Mouse (Mus musculus) left cerebral cortex, postnatal 14 days (tissue): Measurements from ENCODE around the gene Cfi. TPM values are rescaled to one million over a fixed set of nuclear protein-coding genes. Genes with fewer than 3 reads are reported as not detected.

Experiments used
- DNase-seq, 2 experiments: peaks; one replicate each; pipeline ENCODE4 v3.0.0; 2021 to 2022; ENCODE audit warnings: low spot score in 2 of 2, mixed read lengths in 1 of 2
- intact Hi-C: fragments of 180-260 bp; cut with DNase I; formaldehyde crosslinking; loops from one replicate; pipeline ENCODE4 v1.15.1; 2025
- total RNA-seq, 2 experiments: library from RNA; stranded (reverse); gene quantifications; 2 replicates each; pipeline ENCODE4 v1.2.3; 2021

Cfi gene
- total RNA-seq, 2 experiments from 2014 or later: not detected

DNA sequence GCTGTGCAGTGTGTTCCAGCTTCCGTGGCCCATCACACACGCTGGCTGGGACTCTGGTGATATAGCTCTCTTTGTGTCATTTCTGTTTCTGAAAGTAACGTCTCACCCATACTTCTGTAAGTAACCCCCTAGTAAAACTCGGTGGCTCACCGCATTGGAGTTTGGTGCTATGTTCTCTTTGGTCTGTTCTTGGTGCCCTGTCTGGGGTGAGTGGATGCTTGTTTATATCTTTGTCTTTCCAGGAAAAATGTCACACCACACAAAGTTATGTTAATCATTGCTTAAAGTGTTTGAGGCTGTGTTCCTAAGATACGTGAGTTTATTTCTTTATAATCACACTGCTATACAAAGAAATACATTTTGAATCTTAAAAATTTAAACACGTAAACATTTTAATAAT, 11.2 kb downstream of the Cfi start:
- no peak for DNase-seq
- intact Hi-C loops: no loop called here

DNA sequence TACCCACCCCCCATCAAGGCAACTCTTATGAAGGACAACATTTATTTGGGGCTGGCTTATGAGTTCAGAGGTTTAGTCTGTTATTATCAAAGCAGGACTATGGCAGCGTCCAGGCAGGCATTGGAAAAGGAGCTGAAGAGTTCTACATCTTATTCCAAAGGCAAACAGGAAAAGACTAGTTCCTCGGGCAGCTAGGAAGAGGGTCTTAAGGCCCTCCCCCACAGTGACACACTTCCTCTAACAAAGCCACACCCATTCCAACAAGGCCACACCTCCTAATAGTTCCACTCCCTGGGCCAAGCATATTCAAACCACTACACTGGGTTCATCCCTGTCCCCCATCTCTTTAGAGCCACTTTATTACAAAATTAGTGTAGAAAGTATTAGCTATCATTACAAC, 26.9 kb downstream of the Cfi start:
- DNase-seq: no peak
- intact Hi-C loops: no loop called here

DNA sequence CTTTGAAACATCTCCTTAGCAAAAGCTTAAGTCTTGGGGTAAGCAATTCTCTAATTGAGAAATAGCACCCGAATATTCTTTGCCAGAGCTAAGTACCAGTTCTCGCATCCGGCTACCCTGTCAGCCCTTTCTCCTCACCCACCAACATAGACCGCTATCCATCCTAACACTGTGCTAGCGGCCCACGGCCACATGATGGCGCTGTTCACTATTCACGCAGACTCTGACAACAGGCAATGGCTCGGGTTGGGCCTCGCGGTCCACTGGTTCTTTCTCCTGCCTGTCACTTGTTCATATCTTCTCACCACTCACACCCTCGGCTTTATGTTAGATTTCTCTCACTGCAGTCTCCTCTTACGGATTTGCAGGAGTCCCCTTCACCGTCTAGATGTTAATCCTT, 28.0 kb downstream of the Cfi start:
- DNase-seq: peak; percentile 29
- intact Hi-C loops: no loop called here

DNA sequence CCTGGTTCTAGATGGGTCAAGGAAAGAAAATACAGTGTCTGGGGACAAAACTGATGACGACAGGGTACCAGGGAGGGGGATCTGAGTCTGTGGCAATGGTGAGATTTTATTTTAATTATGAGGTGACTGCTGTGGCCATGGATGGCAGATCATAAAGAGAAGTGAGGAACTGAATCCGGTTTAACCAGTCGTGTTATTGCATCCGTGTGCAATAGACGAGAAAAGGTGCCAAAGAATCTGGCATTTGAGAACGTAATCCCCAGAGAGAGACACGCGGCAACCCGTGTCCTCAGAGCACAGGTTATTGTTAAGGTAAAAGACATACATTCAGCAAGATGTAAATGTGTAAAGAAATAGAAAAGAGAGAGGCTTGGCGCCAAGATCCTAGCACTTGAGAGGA, 41.6 kb downstream of the Cfi start:
- intact Hi-C loops: no loop called here

DNA sequence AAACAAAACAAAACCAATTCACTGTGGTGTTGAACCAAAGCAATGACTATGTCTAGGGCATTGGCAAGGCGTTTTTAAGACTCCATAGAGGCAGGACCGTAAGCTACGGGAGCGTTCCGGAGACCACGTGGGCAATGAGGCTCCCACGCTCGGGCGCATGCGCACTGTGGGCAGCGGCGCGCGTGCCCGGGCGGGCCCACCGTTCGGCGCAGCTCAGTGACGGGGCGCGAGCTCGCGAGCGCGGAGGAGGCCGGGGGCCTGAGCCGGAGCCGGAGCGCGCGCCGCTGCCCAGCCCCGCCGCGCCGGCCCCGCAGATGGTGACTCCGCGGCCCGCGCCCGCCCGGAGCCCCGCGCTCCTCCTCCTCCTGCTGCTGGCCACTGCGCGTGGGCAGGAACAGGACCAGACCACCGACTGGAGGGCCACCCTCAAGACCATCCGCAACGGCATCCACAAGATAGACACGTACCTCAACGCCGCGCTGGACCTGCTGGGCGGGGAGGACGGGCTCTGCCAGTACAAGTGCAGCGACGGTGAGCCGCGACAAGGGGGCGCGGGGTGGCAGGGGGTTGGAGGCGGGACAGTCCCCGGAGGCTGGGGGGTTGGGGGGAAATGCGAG, 42.8 kb downstream of the Cfi start, which contains the start of gene Pla2g12a:
Pla2g12a (plus strand) TSS at position 202 of the 617 bp plus-strand sequence.
- intact Hi-C loops: loop anchor here (2.0 kb wide), 1 partner anchor 48 kb away; the partner anchor contains the start of gene Gar1
- peak; percentile 93 to 95 for DNase-seq

More for the DNA sequence above, 41.6 kb downstream of the Cfi start:
- no peak for DNase-seq

DNA sequence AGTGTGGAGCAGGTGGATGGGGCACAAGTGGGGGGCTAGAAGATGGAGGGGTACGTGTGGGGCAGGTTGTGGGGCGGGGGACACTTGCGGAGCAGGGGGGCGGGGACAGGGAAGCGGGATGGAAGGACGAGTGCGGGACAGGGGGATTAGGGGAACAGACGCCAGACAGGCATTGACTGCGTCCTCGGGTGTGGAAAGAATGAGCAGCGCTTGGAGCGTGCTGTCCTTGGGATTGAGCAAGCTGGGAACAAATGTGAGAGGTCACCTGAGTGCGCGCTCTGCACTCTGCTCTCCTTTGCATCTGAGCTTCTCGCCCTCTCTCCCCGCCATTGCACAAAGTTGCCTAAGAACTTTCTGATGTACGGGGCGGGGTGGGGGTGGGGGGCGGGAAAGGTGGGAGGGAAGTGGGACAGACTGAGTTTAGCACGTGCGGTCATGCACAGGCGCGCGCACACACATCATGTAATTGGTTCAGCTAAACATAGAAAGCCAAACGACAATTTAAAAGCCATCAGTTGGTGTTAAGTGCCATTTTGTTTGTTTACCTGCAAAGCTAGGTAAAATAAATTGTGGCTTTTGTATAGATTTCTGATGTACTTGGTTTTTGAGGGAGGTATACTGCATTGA, 43.6 kb downstream of the Cfi start:
- intact Hi-C loops: loop anchor here (2.0 kb wide), 1 partner anchor 48 kb away; the partner anchor contains the start of gene Gar1
- DNase-seq: no peak

DNA sequence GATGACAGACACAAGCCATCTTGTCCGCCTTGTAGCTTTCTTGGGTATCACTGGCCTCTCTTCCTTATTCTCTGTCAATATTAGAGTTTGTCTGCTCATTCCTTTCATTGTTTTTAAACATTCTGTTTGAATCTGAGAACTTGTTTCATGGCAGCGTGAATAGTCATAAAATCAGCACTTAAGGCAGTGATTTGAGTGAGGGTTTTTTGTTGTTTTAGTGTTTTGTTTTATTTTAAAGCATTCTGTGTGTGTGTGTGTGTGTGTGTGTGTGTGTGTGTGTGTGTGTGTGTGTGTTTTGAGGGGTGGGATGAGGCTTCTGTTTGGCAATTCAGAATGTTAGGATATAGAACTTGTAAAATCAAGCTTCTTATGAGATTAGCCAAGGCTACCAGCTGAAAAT, 44.2 kb downstream of the Cfi start:
- intact Hi-C loops: loop anchor here (2.0 kb wide), 1 partner anchor 49 kb away; the partner anchor contains the start of gene Gar1
- DNase-seq: no peak

DNA sequence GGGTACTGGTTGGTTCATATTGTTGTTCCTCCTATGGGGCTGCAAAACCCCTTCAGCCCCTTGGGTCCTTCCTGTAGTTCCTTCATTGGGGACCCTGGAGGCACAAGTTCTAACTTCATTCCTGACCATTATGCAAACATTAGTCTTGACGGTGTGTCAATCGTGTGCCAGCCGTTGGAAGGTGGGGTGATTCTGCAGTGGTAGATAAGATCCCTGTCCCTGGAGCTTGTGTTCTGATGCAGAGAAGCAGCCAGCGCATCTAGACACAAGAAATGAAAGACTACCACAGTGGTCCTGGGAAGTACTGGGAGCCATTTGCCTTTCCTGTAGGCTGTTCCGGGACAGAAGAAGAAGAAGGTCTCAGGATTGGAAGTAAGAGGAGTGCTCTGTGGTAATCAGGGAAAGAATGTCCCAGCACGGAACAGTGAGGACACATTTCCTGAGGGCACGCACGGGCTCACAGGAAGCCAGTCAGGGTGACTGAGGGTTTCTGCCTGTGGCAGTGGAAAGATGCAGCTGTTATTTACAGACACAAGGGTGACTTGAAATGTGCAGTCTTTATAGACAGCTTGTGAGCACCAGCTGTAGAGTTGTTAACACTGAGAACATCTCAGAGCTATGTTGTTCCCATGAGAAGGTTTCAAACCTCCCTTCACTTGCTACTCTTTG, 45.4 kb downstream of the Cfi start:
- no peak for DNase-seq
- intact Hi-C loops: no loop called here

DNA sequence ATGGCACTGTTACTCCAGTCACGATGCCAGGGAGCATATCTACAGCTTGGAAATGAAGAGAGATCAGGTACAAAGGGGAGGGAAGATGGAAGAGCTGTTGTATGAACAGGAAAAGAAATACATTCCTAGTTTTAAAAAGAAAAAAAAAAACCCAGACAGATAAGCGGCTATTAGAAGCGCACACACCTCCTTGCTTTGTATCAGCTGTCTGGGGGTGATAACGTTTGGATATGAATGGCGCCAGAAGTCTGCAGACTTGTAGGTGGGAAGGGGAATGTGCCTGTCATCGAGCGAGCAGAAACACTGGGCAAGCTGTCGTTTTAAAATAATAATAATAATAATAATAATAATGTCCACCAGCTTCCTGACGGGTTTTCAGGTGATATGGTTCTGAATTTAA, 49.9 kb downstream of the Cfi start:
- DNase-seq: no peak
- intact Hi-C loops: no loop called here

DNA sequence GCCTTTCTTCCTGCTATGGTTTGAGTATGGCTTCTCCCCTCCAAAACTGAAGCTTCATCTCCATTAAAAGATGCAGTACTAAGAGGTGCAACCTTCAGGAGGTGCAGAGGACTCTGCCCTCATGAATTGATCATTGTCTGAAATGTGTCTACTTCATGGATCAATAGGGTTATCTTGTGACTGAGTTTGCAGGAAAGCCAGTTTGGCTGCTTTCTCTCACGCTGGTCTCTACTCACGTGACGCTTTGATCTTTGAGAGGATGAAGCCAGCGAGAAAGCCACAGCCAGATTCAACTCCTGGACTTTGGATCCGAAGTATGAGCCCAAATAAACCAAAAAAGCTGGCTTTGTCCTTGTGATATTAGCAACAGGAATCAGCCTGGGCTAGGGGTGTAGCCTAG, 50.7 kb downstream of the Cfi start:
- DNase-seq: no peak
- intact Hi-C loops: no loop called here

DNA sequence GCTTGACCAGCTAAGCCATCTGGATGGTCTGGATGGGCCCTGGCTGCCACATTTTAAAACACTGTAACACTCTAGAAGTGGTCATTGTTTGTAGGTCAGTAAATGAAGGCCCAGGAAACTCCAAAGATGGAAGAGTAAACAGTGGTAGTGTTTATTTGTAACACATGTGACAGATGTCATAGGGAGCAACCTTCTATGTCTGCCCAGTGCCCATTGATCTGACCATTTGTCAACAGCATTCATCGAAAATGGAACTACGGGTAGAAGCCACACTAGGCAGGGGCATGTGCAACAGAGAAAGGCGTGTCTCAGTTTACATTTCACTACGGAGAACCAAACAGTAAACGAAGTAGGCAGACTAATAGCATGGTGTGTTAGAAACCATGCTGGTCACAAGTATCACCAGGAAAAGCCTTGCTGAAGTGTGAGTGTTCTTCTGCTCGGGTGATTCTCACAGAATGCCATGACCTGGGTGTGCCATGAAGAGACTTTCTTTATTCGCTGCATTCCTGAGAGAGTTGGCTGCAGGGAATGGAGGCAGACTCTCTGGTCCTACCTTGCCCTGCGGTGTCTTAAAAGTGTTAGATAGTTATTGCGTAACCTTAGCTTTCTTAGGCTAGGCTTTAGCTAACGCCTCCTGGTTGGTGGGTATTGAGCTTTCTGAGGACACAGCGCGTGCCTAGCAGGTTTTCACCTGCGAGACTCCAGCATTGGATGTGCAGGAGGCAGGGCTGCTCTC, 52.3 kb downstream of the Cfi start:
- intact Hi-C loops: no loop called here
- DNase-seq: no peak

DNA sequence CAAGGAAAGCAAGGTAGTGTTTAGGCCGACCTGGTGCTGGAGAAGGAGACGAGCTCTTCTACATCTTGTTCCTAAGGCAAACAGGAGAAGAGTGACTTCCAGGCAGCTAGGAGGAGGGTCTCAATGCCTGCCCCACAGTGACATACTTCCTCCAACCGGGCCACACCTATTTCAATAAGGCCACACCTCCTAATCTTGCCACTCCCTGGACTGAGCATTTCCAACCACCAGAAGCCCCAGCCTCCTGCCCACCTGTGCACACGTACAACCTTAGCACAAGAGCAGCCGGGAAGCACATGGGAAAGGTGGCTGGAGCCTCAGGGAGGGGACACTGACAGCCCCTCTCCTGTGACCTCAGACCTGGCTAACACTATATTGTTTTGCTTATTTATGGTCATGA, 56.3 kb downstream of the Cfi start:
- intact Hi-C loops: no loop called here
- DNase-seq: no peak

DNA sequence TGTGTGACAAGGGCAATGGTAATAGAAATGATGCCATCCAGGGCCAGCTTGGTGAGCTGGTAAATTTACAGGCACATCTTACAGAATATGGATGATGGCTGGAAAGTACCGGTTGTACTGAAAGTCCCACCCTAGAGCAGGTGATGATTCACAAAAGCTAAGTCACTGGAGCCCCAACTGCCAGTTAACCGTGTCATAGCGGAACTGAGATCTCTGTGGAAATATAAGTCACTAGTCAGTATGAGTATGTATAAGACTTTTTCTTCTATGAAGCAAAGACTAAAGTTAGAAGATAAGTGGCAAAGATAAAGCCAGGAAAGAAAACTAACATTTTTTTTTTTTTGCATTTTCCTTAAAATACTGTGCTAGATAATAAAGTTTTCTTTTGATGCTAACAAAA, 57.5 kb downstream of the Cfi start:
- intact Hi-C loops: no loop called here
- DNase-seq: no peak

DNA sequence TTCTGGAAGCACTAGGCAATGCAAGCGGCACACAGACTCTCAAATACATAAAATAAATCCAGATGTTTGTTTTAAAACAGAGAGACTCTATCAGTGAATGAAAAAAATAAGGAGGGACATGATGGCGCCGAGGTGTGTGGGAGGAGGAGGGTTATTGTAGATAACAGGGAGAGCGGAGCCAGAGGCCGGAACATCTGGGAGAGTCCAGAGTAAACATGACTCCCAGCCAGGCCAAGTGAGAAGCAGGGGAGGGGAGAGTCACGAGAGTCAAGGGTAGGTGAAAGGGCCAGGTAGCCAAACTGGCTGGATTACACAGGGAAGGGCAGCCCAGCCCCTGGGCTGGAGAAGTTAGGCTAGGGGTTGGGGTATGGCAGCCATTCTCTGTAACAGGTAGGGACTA, 60.9 kb downstream of the Cfi start:
- intact Hi-C loops: no loop called here
- no peak for DNase-seq

DNA sequence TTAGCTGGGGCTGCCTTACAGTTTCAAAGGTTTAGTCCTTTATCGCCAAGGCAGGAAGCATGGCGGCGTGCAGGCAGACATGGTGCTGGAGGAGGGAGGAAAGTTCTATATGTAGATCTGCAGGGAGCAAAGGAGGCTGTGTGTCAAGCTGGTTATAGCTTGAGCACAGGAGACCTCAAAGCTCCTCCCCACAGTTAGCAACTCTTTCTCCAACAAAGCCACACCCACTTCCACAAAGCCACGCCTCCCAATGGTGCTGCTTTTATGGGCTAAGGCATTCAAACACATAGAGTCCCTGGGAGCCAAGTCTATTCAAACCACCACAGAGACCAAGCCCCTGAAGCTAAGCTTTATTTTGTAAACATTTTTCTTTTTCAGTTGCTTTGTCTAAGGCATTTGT, 63.2 kb downstream of the Cfi start:
- DNase-seq: no peak
- intact Hi-C loops: no loop called here

DNA sequence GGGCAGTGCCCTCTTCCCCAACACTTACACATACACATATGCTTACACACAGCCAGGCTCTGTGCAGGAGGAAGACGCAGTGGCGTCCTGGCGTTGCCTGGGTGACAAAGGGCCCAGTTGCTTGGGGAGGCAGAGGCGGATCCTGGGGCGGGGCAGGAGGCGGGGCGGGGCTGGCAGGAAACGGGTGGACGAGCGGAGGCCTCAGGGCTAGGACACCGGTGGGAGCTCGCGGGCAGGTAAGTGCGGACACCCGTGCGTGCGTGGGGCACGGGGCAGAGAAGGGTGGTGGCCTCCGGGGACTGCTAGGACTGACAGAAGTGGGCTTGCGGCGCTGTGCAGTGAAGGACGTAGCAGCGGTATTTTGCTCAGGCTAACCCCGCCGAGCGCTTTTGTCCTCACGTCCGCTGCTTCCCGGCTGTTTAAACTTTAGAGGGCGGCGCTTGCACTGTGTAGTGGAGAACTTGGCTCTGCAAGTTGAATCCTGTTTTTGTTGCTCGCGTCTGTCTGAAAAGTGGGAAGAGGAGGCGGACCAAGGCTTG, 65.7 kb downstream of the Cfi start, which contains the start of gene Casp6:
Casp6 (plus strand) TSS at position 155 of the 539 bp plus-strand sequence.
- intact Hi-C loops: no loop called here

DNA sequence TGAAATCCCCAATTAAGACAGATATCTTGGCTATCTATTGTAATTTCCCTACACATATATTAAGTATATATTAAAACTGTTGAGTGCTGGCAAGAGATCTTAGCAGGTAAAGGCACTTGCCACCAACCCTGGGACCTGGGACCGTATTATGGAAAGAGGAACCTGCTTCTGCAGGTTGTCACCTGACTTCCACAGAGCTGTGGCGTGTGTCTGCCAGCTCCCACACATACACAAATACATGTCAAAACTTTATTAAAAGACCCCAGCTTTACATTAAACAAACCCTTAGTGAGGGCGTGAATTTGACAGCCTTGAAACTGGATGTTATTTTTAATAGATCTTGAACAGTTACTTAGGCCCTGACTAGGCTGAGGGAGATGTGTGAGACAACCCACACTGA, 67.7 kb downstream of the Cfi start:
- intact Hi-C loops: no loop called here
- no peak for DNase-seq

More for the DNA sequence above, 65.7 kb downstream of the Cfi start, which contains the start of gene Casp6:
- peak; percentile 43 to 62 for DNase-seq

DNA sequence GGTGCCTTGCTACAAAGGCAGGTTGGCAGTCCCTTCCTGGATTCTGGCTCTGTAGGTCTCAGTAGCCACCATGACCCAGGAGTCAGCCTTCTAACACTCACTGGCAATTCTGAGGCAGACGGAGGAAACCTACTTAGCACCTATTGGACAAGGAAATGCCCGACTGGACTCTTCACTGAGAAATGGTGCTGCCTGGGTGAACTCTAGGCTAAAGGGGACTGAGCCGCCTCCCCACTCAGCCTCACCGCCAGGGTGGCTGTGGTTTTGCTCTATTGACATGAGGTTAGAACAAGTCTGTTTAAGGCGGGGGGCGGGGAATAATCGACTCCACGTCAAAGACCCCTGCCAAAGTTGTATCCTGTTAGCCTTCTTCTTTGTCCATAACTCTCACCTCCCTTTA, 68.2 kb downstream of the Cfi start:
- DNase-seq: no peak
- intact Hi-C loops: no loop called here

DNA sequence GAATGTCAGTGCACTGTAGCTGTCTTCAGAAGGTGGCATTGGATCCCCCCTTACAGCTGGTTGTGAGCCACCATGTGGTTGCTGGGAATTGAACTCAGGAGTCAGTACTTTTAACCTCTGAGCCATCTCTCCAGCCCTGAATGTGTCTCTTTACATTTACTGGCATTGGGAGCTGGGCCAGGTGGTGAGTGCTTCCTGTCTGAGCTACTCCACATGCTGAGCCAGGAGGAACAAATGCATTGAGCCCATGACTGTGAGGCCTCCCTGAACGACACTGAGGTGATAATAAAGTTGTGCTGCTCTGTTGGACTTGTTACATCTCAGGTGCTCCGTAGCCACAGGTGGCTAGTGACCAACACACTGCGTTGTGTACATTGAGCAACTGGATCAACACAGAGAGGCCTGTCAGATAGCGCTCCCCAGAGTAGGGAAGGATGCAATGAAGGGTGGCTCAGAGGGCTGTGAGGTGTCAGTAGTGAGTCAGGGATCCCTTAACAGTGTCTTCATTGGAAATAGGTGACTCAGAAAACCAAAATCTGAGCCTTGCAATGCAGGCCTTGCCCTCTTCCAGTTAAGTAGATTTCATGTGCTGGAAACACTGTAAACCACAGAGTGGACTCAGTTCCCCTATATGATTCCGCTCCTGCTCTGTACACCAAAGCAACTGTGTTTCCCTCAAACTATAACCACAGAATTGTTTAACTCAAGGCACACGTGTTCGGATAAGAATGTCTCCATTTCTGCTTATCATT, 68.9 kb downstream of the Cfi start:
- intact Hi-C loops: no loop called here

More for the DNA sequence above, 68.9 kb downstream of the Cfi start:
- no peak for DNase-seq
